Mouse (Mus musculus) hindbrain, postnatal 0 days (tissue): Measurements from ENCODE around the gene Ubap2. TPM values are rescaled to one million over a fixed set of nuclear protein-coding genes. Genes with fewer than 3 reads are reported as not detected.

Experiments
- ATAC-seq: fragments of 200-750 bp; cut with Nextera tagmentation; 2 replicates; pipeline ENCODE4 v1.8.0; 2017; ENCODE audit warnings: mild to moderate bottlenecking, moderate TSS enrichment, moderate library complexity
- DNase-seq: peaks from one replicate; pipeline ENCODE4 v3.0.0-alpha.2; 2015; ENCODE audit warnings: low spot score
- H3K27ac ChIP-seq: fragments of 300-500 bp; sonication (generic); 2 replicates; pipeline ENCODE4 v1.5.1; 2014; ENCODE audit warnings: mild to moderate bottlenecking
- H3K27me3 ChIP-seq: fragments of 300-500 bp; sonication (generic); 2 replicates; pipeline ENCODE4 v1.6.1; 2014; ENCODE audit warnings: low read length, mixed read lengths; ENCODE audit not compliant: insufficient read depth
- H3K36me3 ChIP-seq: fragments of 300-500 bp; sonication (generic); 2 replicates; pipeline ENCODE4 v1.6.1; 2014; ENCODE audit warnings: low read length, mixed read lengths; ENCODE audit not compliant: insufficient read depth
- H3K4me1 ChIP-seq: fragments of 300-500 bp; sonication (generic); 2 replicates; pipeline ENCODE4 v1.6.1; 2014; ENCODE audit warnings: antibody characterized with exemption, low read length, mixed read lengths; ENCODE audit not compliant: insufficient read depth
- H3K4me2 ChIP-seq: fragments of 300-500 bp; sonication (generic); 2 replicates; pipeline ENCODE4 v1.6.1; 2014; ENCODE audit warnings: low read depth, mild to moderate bottlenecking, low read length, moderate library complexity, mixed read lengths
- H3K4me3 ChIP-seq: fragments of 300-500 bp; sonication (generic); 2 replicates; pipeline ENCODE4 v1.5.1; 2014; ENCODE audit warnings: low read length
- H3K9ac ChIP-seq: fragments of 300-500 bp; sonication (generic); replicated peaks from 2 replicates; pipeline ENCODE4 v1.6.1; 2014; ENCODE audit warnings: mild to moderate bottlenecking, low read length, moderate library complexity, mixed read lengths
- H3K9me3 ChIP-seq: fragments of 300-500 bp; sonication (generic); 2 replicates; pipeline ENCODE4 v1.6.1; 2016; ENCODE audit warnings: low read length, mixed read lengths
- CTCF ChIP-seq: IDR thresholded peaks from 2 replicates; pipeline ENCODE4 v1.5.1; 2016; ENCODE audit warnings: antibody characterized with exemption, control low read depth, low read depth
- WGBS: fragments of 180-500 bp; shearing (Covaris S2); extraction: QIAGEN DNeasy Blood & Tissue Kit; methylation state at CpG from one replicate; pipeline ENCODE4 v1.1.7; 2014; 5-methylcytosine and 5-hydroxymethylcytosine counted together
- polyA plus RNA-seq: library from polyadenylated mRNA; unstranded; fragments of >200 nt; fragmentation: Nextera tagmentation; extraction: Ambion mirVana; gene quantifications from 2 replicates; pipeline ENCODE4 v1.2.1, GENCODE M21; 2015
- total RNA-seq: library from RNA; depleted of rRNA; stranded (reverse); fragments of >200 nt; gene quantifications from 2 replicates; pipeline ENCODE4 v1.2.3, GENCODE M21; 2014

Gene Ubap2
- total and polyA plus RNA-seq, 2 experiments from 2014 or later: 31.0 to 33.8 TPM

DNA sequence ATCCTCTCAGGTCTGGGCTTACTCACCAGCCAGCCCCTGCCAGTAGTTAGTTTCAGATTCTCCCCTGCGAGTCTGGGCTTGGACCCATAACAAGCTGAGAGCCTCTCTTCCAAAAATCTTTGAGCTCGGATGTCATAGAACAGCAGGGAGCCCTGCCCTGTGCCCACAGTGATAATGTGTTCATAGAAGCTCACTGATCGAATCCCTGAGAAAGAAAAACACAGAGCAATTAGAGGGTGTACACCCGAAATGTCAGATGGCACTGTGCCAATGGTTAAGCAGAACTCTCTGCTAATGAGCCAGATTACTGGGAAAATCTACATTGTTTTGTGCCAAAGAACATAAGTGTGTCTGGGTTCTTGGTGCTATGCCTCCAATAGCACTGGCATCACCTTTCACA, 19.0 kb upstream of the Ubap2 start:
- Histone ChIP-seq H3K4me1 (no peaks in the 10 kb centered on the region), H3K9ac (no peak overlapping the region), H3K27ac (no peak overlapping the region), H3K36me3 (peaks cover 66% of the 10 kb centered on the region), H3K27me3 (no peaks in the 10 kb centered on the region), H3K9me3 (no peaks in the 10 kb centered on the region), H3K4me3 (no peak overlapping the region), H3K4me2 (no peak overlapping the region)
- no peak for TF ChIP-seq CTCF
- ATAC-seq (no peak), DNase-seq (no peak)
- WGBS: 56% methylated on average over 4 of the region's 4 CpGs

DNA sequence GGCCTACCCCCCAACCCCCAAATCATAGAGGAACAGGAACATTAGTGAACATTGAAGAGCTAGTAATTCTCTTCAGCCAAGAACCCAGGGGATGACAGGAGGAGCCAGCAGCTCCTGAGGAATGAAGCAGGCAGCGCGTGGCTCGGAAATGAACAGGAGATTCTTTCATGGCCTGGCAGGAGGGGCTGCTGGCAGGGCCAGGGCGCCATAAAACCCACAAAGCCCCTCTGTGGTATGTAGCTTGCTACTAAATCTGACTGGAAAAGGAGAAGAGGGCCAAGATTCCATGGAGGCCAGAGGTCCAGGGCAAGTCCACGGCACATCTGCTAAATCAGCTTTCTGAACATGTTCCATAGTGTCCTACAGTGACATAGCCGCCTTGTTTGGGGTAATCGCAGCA, 14.9 kb upstream of the Ubap2 start:
- 0 out of 2 replicates have a peak overlapping the region, but pooled peaks have one; percentile 11 for H3K27ac ChIP-seq
- H3K27me3 ChIP-seq: no peaks in the 10 kb centered on the region
- H3K36me3 ChIP-seq: peaks cover 42% of the 10 kb centered on the region
- no peaks in the 10 kb centered on the region for H3K4me1 ChIP-seq
- WGBS: 46% methylated on average over 7 of the region's 7 CpGs
- no peak overlapping the region for H3K9ac ChIP-seq
- no peaks in the 10 kb centered on the region for H3K9me3 ChIP-seq
- H3K4me3 ChIP-seq: no peak overlapping the region
- H3K4me2 ChIP-seq: no peak overlapping the region
- ATAC-seq: peak; percentile 62; the same call in 1 of the 2 replicates
- peak; percentile 27 for DNase-seq
- no peak for TF ChIP-seq CTCF

DNA sequence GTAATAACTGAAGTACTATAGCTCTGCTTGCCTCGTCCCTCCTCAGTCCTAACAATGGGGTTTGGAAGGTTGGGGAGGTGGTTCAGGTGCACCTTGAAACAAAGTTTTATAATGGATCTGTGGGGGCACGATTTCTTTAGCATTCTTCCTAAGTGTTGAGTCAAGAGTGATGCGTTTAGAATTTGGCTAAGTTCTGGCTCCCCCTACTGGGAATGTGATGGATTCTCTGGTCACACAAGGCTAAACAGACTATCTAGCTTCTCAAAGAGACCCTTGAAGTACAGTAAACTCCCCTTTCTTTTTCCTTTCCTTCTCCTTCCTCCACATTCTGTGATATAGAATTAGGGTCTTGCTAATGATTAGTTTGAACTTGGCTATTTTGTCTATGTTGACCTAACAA, 11.5 kb upstream of the Ubap2 start:
- peak; percentile 70 for DNase-seq
- H3K4me2 ChIP-seq: no peak overlapping the region

DNA sequence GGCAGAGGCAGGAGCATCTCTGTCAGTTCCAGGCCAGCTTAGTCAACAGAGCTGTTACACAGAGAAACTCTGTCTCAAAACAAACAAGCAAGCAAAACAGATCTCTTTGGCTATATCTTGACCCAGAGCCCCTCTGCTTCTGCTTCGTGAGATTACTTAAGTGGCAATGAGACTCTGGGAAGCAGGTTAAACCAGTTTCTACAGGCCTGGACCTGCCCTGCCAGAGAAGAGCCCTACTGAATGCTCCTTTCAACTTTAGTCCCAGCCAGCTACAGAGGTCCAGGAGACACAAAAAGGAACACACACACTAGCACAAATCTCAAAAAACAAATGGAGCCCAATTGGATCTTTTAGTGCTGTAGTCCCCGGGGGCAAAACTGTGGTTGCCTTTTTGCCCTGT, 9.1 kb upstream of the Ubap2 start:
- H3K36me3 ChIP-seq: no peaks in the 10 kb centered on the region
- no peak for ATAC-seq
- H3K4me2 ChIP-seq: no peak overlapping the region
- 94% methylated on average over 2 of the region's 2 CpGs for WGBS
- H3K4me3 ChIP-seq: no peak overlapping the region
- TF ChIP-seq CTCF: no peak
- no peaks in the 10 kb centered on the region for H3K9me3 ChIP-seq
- H3K9ac ChIP-seq: no peak overlapping the region
- DNase-seq: no peak
- H3K27me3 ChIP-seq: no peaks in the 10 kb centered on the region
- H3K4me1 ChIP-seq: no peaks in the 10 kb centered on the region
- H3K27ac ChIP-seq: no peak overlapping the region

More for the DNA sequence above, 11.5 kb upstream of the Ubap2 start:
- H3K4me1 ChIP-seq: no peaks in the 10 kb centered on the region
- H3K9me3 ChIP-seq: no peaks in the 10 kb centered on the region
- no peak overlapping the region for H3K9ac ChIP-seq
- H3K4me3 ChIP-seq: no peak overlapping the region
- WGBS: 15% methylated on average over 3 of the region's 3 CpGs
- no peak overlapping the region for H3K27ac ChIP-seq
- no peak for ATAC-seq
- peaks cover 13% of the 10 kb centered on the region for H3K36me3 ChIP-seq
- TF ChIP-seq CTCF: peak; percentile 73
- no peaks in the 10 kb centered on the region for H3K27me3 ChIP-seq

DNA sequence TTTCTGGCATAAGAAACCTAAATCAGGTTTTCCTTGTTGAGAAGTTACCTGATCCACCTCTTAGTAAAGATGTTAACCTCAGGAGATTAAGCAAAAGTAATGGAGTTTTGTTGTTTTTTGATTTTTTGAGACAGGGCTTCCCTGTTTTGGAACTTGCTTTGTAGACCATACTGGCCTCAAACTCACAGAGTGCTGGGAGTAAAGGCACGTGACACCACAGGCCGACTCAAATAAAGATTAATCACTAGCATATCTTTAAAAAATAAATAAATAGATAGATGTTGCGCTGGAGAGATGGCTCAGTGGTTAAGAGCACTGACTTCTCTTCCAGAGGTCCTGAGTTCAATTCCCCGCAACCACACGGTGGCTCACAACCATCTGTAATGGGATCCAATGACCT, 983 bp upstream of the Ubap2 start:
- Histone ChIP-seq H3K9ac (peak overlapping the region; percentile 81), H3K4me3 (peak overlapping the region; percentile 79), H3K4me2 (peak overlapping the region; percentile 91), H3K27me3 (no peaks in the 10 kb centered on the region), H3K4me1 (peaks cover 21% of the 10 kb centered on the region), H3K36me3 (no peaks in the 10 kb centered on the region), H3K9me3 (no peaks in the 10 kb centered on the region), H3K27ac (peak overlapping the region; percentile 90; the same call in 1 of the 2 replicates)
- ATAC-seq (no peak), DNase-seq (no peak)
- 77% methylated on average over 5 of the region's 5 CpGs for WGBS
- TF ChIP-seq CTCF: no peak

DNA sequence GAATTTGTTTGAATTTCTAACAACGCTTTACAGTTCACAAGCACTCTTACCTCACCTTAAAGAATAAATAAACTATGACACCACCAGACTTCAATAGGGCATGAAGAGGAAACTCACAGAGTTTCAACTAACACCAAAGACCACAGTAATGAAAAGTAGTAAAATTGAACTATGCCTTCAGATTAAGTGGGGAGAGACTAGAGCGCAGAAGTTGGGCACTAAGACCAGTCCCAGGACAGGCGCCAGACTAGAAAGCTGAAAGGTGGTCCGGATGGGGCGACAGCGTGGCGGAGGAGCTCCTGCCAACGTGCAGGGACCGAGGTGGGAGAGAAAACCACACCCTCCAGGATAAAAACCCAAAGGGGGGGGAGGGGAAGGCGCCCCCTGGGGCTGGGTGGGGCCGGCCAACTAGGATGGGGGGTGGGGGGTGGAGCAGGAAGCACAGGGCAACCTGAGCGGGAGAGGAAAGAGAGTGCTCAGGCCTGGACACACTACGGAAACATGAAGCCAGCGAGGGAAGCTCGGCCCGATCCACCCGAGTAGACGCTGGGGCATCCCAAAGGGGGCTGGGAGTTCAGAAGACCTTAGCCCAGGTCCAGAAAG, 466 bp downstream of the Ubap2 start:
- Histone ChIP-seq H3K4me1 (peaks cover 21% of the 10 kb centered on the region), H3K9ac (peak overlapping the region; percentile 81), H3K27ac (peak overlapping the region; percentile 90), H3K27me3 (no peaks in the 10 kb centered on the region), H3K4me3 (peak overlapping the region; percentile 79), H3K4me2 (peak overlapping the region; percentile 91), H3K36me3 (no peaks in the 10 kb centered on the region), H3K9me3 (no peaks in the 10 kb centered on the region)
- no peak for DNase-seq
- peak; percentile 0; the same call in 1 of the 2 replicates for ATAC-seq
- no peak for TF ChIP-seq CTCF
- 1% methylated on average over 17 of the region's 18 CpGs for WGBS

DNA sequence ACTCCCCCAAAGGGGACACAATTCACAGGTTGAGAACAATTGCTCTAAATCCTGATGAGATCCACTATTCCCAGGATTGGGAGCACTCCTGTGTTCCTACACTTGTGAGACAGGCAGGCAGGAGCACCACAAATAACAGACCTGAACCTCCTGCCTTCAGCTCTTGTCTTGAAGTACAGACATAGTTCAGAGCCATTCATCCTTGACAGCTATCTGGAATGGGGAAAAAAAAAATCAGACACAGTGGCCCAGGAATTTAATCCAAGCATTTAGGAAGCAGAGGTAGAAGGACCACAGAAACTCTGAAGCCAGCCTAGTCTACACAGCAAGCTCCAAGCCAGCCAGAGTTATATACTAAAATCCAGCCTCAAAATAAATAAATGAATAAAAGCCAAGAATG, 6.8 kb downstream of the Ubap2 start:
- no peaks in the 10 kb centered on the region for H3K9me3 ChIP-seq
- H3K27ac ChIP-seq: no peak overlapping the region
- H3K4me1 ChIP-seq: peaks cover 9% of the 10 kb centered on the region
- no peaks in the 10 kb centered on the region for H3K36me3 ChIP-seq
- no peak overlapping the region for H3K4me2 ChIP-seq
- no peak for ATAC-seq
- H3K27me3 ChIP-seq: no peaks in the 10 kb centered on the region
- TF ChIP-seq CTCF: no peak
- H3K9ac ChIP-seq: no peak overlapping the region
- DNase-seq: no peak
- H3K4me3 ChIP-seq: no peak overlapping the region
